Mouse (Mus musculus): ENCODE measurements around the gene Speer4f1. TPM values are rescaled to one million over a fixed set of nuclear protein-coding genes. Genes with fewer than 3 reads are reported as not detected.
"Not testable (repeated sequence)": the region's sequence is repeated elsewhere in the genome, so short reads cannot be mapped to it uniquely, and the experiment has no call there.

Speer4f1 gene
- not detected for polyA plus RNA-seq (2017; shearing (Covaris generic))

GRCm38 (mm10) chr5:17475798-17476197, at the start of gene Speer4f1:
TSS of gene Speer4f1 (plus strand) at chr5:17476098.
- ATAC-seq, result not testable (repeated sequence)

GRCm38 (mm10) chr5:17426930-17427329, 49.0 kb upstream of the Speer4f1 start:
- no peak for ATAC-seq

- ATAC-seq, result no peak
Observed at GRCm38 (mm10) chr5:17434721-17435120, 41.2 kb upstream of the Speer4f1 start.

- ATAC-seq, result no peak
Observed at GRCm38 (mm10) chr5:17436209-17436608, 39.7 kb upstream of the Speer4f1 start.

GRCm38 (mm10) chr5:17439487-17440102, 36.3 kb upstream of the Speer4f1 start:
- no peak for ATAC-seq

- no peak for ATAC-seq
Observed at GRCm38 (mm10) chr5:17454059-17454458, 21.8 kb upstream of the Speer4f1 start.

- ATAC-seq, result no peak
Observed at GRCm38 (mm10) chr5:17454952-17455586, 20.8 kb upstream of the Speer4f1 start.

- no peak for ATAC-seq
Observed at GRCm38 (mm10) chr5:17456671-17457070, 19.2 kb upstream of the Speer4f1 start.

- not testable (repeated sequence) for ATAC-seq
Observed at GRCm38 (mm10) chr5:17468120-17468519, 7.8 kb upstream of the Speer4f1 start.

- no peak for ATAC-seq
Observed at GRCm38 (mm10) chr5:17476476-17476875, 578 bp downstream of the Speer4f1 start.

- no peak for ATAC-seq
Observed at GRCm38 (mm10) chr5:17489894-17490293, 14.0 kb downstream of the Speer4f1 start.

- ATAC-seq, result no peak
Observed at GRCm38 (mm10) chr5:17495616-17496015, 19.7 kb downstream of the Speer4f1 start.

GRCm38 (mm10) chr5:17496650-17497049, 20.8 kb downstream of the Speer4f1 start:
- ATAC-seq, result no peak

- ATAC-seq, result no peak
Observed at GRCm38 (mm10) chr5:17499873-17500329, 24.0 kb downstream of the Speer4f1 start.

GRCm38 (mm10) chr5:17500866-17501265, 25.0 kb downstream of the Speer4f1 start:
- no peak for ATAC-seq

GRCm38 (mm10) chr5:17505540-17505939, 29.6 kb downstream of the Speer4f1 start:
- no peak for ATAC-seq

GRCm38 (mm10) chr5:17508038-17508437, 32.1 kb downstream of the Speer4f1 start:
- no peak for ATAC-seq

Other genes starting within 250 kb of the Speer4f1 start
- not detected for gene Speer4f2, start 102.9 kb upstream of the Speer4f1 start, polyA plus RNA-seq (2017; shearing (Covaris generic))
- under 1 TPM in 1 of 2 experiments, not detected in 1; 0.21 TPM for gene Sema3c, start 98.2 kb downstream of the Speer4f1 start, polyA plus RNA-seq (2017; shearing (Covaris generic))

Measured in activated CD4-positive, CD25-positive, alpha-beta regulatory T cell, adult 4 months (primary cell).